12 mouse cellular contexts compared by ENCODE assay signal in genomic region chr9:107599433-107599832, GRCm38 (mm10).
"Had no signal": no experiment of that assay in that cellular context is flagged by ENCODE, and none has a peak within 500 bp of the region (broad histone marks: within the 10 kb centered on the region; RNA-seq: fewer than 3 reads in every experiment).

No protein-coding gene starts in this region.

- DNase-seq: kidney, adult 18-20 months; liver; liver, embryonic 13.5 days; liver, postnatal 0 days; lung, postnatal 14 days; right cerebral cortex, postnatal 25 days; thymus, postnatal 36 days had no signal

- H3K27ac ChIP-seq: kidney, embryonic 15.5 days; limb, embryonic 12.5 days; liver, embryonic 13.5 days; lung, embryonic 15.5 days; midbrain, embryonic 12.5 days; neural tube, embryonic 15.5 days had no signal

- H3K4me3 ChIP-seq: kidney, embryonic 15.5 days; limb, embryonic 12.5 days; liver, embryonic 13.5 days; lung, embryonic 15.5 days; midbrain, embryonic 12.5 days; neural tube, embryonic 15.5 days had no signal

- H3K36me3 ChIP-seq: lung, embryonic 15.5 days had no signal

- H3K27me3 ChIP-seq: neural tube, embryonic 15.5 days had no signal
